ENCODE assay signal across 30 mouse cellular contexts in the genomic region with DNA sequence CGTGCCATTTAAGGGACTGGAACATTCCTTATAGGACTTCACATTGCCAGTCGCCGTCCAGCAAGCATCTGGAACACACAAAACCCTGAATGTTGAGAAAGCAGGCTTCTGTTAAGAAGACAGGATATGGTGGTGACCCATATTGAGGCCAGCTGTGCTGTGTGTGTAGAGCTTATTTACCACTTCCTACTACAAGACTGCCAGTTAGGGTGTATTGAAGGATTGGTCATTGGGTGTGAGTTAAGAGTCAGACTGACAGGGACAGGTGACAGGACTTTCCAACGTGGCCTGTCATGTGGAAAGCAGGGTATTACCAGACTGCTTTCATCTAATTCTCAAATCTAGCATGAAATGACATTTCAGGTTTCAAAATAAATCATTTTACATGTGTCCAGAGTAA. TPM values are rescaled to one million over a fixed set of nuclear protein-coding genes. Genes with fewer than 3 reads are reported as not detected.
DNase-seq lines count a peak whose midpoint lies in the region; ATAC-seq and TF ChIP-seq lines count a peak whose summit lies in the region.
"Had no signal": no experiment of that assay in that cellular context is flagged by ENCODE, and none has a peak within 500 bp of the region (broad histone marks: within the 10 kb centered on the region; RNA-seq: fewer than 3 reads in every experiment).

No protein-coding gene starts in this region.

- no peaks in the 10 kb centered on the region for H3K4me1 ChIP-seq in limb, embryonic 11.5 days (ENCODE audit: control insufficient read depth, insufficient read depth, low read length)
- no peaks in the 10 kb centered on the region for H3K4me1 ChIP-seq in limb, embryonic 10.5 days
- H3K4me1 ChIP-seq in midbrain, embryonic 10.5 days = no peaks in the 10 kb centered on the region
- no peaks in the 10 kb centered on the region for H3K4me1 ChIP-seq in forebrain, embryonic 12.5 days
- H3K4me1 ChIP-seq in heart, embryonic 12.5 days (replicated peaks) = no peaks in the 10 kb centered on the region
- H3K4me1 ChIP-seq: embryonic facial prominence, embryonic 12.5 days; forebrain, embryonic 13.5 days; midbrain, embryonic 13.5 days; neural tube, embryonic 13.5 days had no signal

- 76% methylated on average over 4 of the region's 4 CpGs for WGBS in limb, embryonic 11.5 days
- 82% methylated on average over 4 of the region's 4 CpGs for WGBS in limb, embryonic 10.5 days
- 74% methylated on average over 4 of the region's 4 CpGs for WGBS in midbrain, embryonic 10.5 days
- 78% methylated on average over 4 of the region's 4 CpGs for WGBS in forebrain, embryonic 12.5 days
- 62% methylated on average over 4 of the region's 4 CpGs for WGBS in heart, embryonic 12.5 days

- H3K27me3 ChIP-seq in limb, embryonic 11.5 days (ENCODE audit: control insufficient read depth, insufficient read depth, low read length) = no peaks in the 10 kb centered on the region
- no peaks in the 10 kb centered on the region for H3K27me3 ChIP-seq in limb, embryonic 10.5 days (ENCODE audit: low read depth, poor library complexity, severe bottlenecking)
- no peaks in the 10 kb centered on the region for H3K27me3 ChIP-seq in myocyte (ENCODE audit: control insufficient read depth, insufficient read depth, insufficient read length)
- no peaks in the 10 kb centered on the region for H3K27me3 ChIP-seq in midbrain, embryonic 10.5 days (ENCODE audit: low read depth, poor library complexity, severe bottlenecking)
- H3K27me3 ChIP-seq in forebrain, embryonic 12.5 days = no peaks in the 10 kb centered on the region
- no peaks in the 10 kb centered on the region for H3K27me3 ChIP-seq in heart, embryonic 12.5 days (replicated peaks)
- H3K27me3 ChIP-seq: embryonic facial prominence, embryonic 12.5 days; forebrain, embryonic 13.5 days; midbrain, embryonic 13.5 days; neural tube, embryonic 13.5 days had no signal

- ATAC-seq in limb, embryonic 11.5 days (ENCODE audit: insufficient number of reproducible peaks, low FRiP score, low TSS enrichment, low read depth) = peak; percentile 57; the same call in 1 of the 2 replicates
- ATAC-seq in forebrain, embryonic 12.5 days (ENCODE audit: low FRiP score) = no peak
- no peak for ATAC-seq in heart, embryonic 12.5 days (ENCODE audit: insufficient number of reproducible peaks, low FRiP score)
- ATAC-seq: forebrain, embryonic 13.5 days; hindbrain, postnatal 0 days; lung, postnatal 0 days; midbrain, embryonic 13.5 days had no signal

- H3K9ac ChIP-seq in limb, embryonic 11.5 days (ENCODE audit: low read length) = no peak overlapping the region
- no peak overlapping the region for H3K9ac ChIP-seq in forebrain, embryonic 12.5 days
- H3K9ac ChIP-seq in heart, embryonic 12.5 days = no peak overlapping the region
- H3K9ac ChIP-seq: embryonic facial prominence, embryonic 12.5 days; forebrain, embryonic 13.5 days; midbrain, embryonic 13.5 days; neural tube, embryonic 13.5 days had no signal

- H3ac ChIP-seq in myocyte (ENCODE audit: control insufficient read depth, insufficient read length) = no peak overlapping the region

- no peaks in the 10 kb centered on the region for H3K79me2 ChIP-seq in myocyte (ENCODE audit: control insufficient read depth, insufficient read depth)

- no peaks in the 10 kb centered on the region for H3K9me3 ChIP-seq in limb, embryonic 11.5 days (ENCODE audit: control insufficient read depth, low read length)
- H3K9me3 ChIP-seq in limb, embryonic 10.5 days (replicated peaks) = no peaks in the 10 kb centered on the region
- no peaks in the 10 kb centered on the region for H3K9me3 ChIP-seq in midbrain, embryonic 10.5 days (replicated peaks)
- H3K9me3 ChIP-seq in forebrain, embryonic 12.5 days = no peaks in the 10 kb centered on the region
- H3K9me3 ChIP-seq in heart, embryonic 12.5 days (replicated peaks) = 0 out of 2 replicates have a peak, but pooled peaks cover 3% of the 10 kb centered on the region
- H3K9me3 ChIP-seq: embryonic facial prominence, embryonic 12.5 days; forebrain, embryonic 13.5 days; midbrain, embryonic 13.5 days; neural tube, embryonic 13.5 days had no signal

- DNase-seq in limb, embryonic 11.5 days (ENCODE audit: low spot score) = no peak
- no peak for DNase-seq in limb, embryonic 10.5 days (ENCODE audit: low spot score)
- peak; percentile 6 for DNase-seq in forelimb bud, embryonic 11.5 days (ENCODE audit: low read depth, low spot score)
- peak; percentile 16 for DNase-seq in thymus, postnatal 25 days
- no peak for DNase-seq in midbrain, embryonic 10.5 days (ENCODE audit: low spot score)
- DNase-seq: adrenal gland, postnatal 25 days; cerebellum, postnatal 14 days; gastrocnemius, postnatal 10 days; heart, postnatal 14 days; kidney, adult 8-10 months; kidney, postnatal 14 days; left cerebral cortex, postnatal 4 days; right cerebral cortex, adult 18-20 months; right cerebral cortex, postnatal 4 days had no signal

- TF ChIP-seq POLR2A in myocyte (IDR thresholded peaks at IDR 0.05; ENCODE audit: insufficient read length, low read depth) = no peak

- H3K4me2 ChIP-seq in limb, embryonic 11.5 days (ENCODE audit: low read depth, severe bottlenecking) = no peak overlapping the region
- H3K4me2 ChIP-seq in myocyte (ENCODE audit: low read depth) = peak overlapping the region; percentile 23
- H3K4me2 ChIP-seq in forebrain, embryonic 12.5 days = no peak overlapping the region
- no peak overlapping the region for H3K4me2 ChIP-seq in heart, embryonic 12.5 days
- H3K4me2 ChIP-seq: embryonic facial prominence, embryonic 12.5 days; forebrain, embryonic 13.5 days; heart, embryonic 11.5 days; midbrain, embryonic 13.5 days; neural tube, embryonic 13.5 days had no signal

- H3K4me3 ChIP-seq in limb, embryonic 11.5 days (ENCODE audit: low read depth, low read length) = no peak overlapping the region
- no peak overlapping the region for H3K4me3 ChIP-seq in limb, embryonic 10.5 days
- H3K4me3 ChIP-seq in myocyte = no peak overlapping the region
- no peak overlapping the region for H3K4me3 ChIP-seq in midbrain, embryonic 10.5 days
- H3K4me3 ChIP-seq in forebrain, embryonic 12.5 days (replicated peaks) = no peak overlapping the region
- H3K4me3 ChIP-seq in heart, embryonic 12.5 days = no peak overlapping the region
- H3K4me3 ChIP-seq: embryonic facial prominence, embryonic 12.5 days; forebrain, embryonic 13.5 days; midbrain, embryonic 13.5 days; neural tube, embryonic 13.5 days had no signal

- no peaks in the 10 kb centered on the region for H3K36me3 ChIP-seq in limb, embryonic 11.5 days (ENCODE audit: control insufficient read depth, insufficient read depth, low read length)
- no peaks in the 10 kb centered on the region for H3K36me3 ChIP-seq in limb, embryonic 10.5 days
- H3K36me3 ChIP-seq in myocyte (ENCODE audit: control insufficient read depth, insufficient read depth) = no peaks in the 10 kb centered on the region
- no peaks in the 10 kb centered on the region for H3K36me3 ChIP-seq in midbrain, embryonic 10.5 days
- H3K36me3 ChIP-seq in forebrain, embryonic 12.5 days (replicated peaks) = no peaks in the 10 kb centered on the region
- H3K36me3 ChIP-seq in heart, embryonic 12.5 days = no peaks in the 10 kb centered on the region
- H3K36me3 ChIP-seq: embryonic facial prominence, embryonic 12.5 days; midbrain, embryonic 13.5 days; neural tube, embryonic 13.5 days had no signal

- H3K27ac ChIP-seq in limb, embryonic 11.5 days (replicated peaks; ENCODE audit: low read depth, low read length) = no peak overlapping the region
- H3K27ac ChIP-seq in limb, embryonic 10.5 days = no peak overlapping the region
- no peak overlapping the region for H3K27ac ChIP-seq in midbrain, embryonic 10.5 days (replicated peaks)
- H3K27ac ChIP-seq in forebrain, embryonic 12.5 days = no peak overlapping the region
- no peak overlapping the region for H3K27ac ChIP-seq in heart, embryonic 12.5 days (ENCODE audit: poor library complexity, severe bottlenecking)
- H3K27ac ChIP-seq: embryonic facial prominence, embryonic 12.5 days; forebrain, embryonic 13.5 days; hindbrain, postnatal 0 days; macrophage; midbrain, embryonic 13.5 days; neural tube, embryonic 13.5 days had no signal

RNA-seq across cellular contexts. Expression of a gene that starts 1.8 kb away (rescaled TPM):
- polyA plus RNA-seq in limb, embryonic 11.5 days (2014; fragmentation: Nextera tagmentation; extraction: Ambion mirVana) = not detected in 2 replicates
- polyA plus RNA-seq in limb, embryonic 10.5 days (2016; fragmentation: Nextera tagmentation; extraction: Ambion mirVana) = not detected in 2 replicates
- polyA plus RNA-seq in myocyte (2012; fragmentation: generic; extraction: Trizol) = not detected
- not detected in 2 replicates for polyA plus RNA-seq in midbrain, embryonic 10.5 days (2016; fragmentation: Nextera tagmentation; extraction: Ambion mirVana)
- polyA plus RNA-seq in forebrain, embryonic 12.5 days (2016; fragmentation: Nextera tagmentation; extraction: Ambion mirVana) = not detected in 2 replicates
- polyA plus RNA-seq in heart, embryonic 12.5 days (2016; fragmentation: Nextera tagmentation; extraction: Ambion mirVana) = not detected in 2 replicates
- polyA plus RNA-seq: forebrain, embryonic 13.5 days; frontal cortex, adult 2 months; heart, embryonic 11.5 days; hindbrain, embryonic 11.5 days; hindbrain, postnatal 0 days; liver, adult 2 months; liver, embryonic 16.5 days; lung, postnatal 0 days; macrophage; midbrain, embryonic 13.5 days; neural tube, embryonic 13.5 days; stomach, embryonic 14.5 days had no signal

RNA-seq across cellular contexts. Expression of a gene that starts 12.8 kb away (rescaled TPM):
- not detected in 2 replicates for polyA plus RNA-seq in limb, embryonic 11.5 days (2014; fragmentation: Nextera tagmentation; extraction: Ambion mirVana)
- not detected in 2 replicates for polyA plus RNA-seq in limb, embryonic 10.5 days (2016; fragmentation: Nextera tagmentation; extraction: Ambion mirVana)
- polyA plus RNA-seq in myocyte (2012; fragmentation: generic; extraction: Trizol) = not detected
- polyA plus RNA-seq in midbrain, embryonic 10.5 days (2016; fragmentation: Nextera tagmentation; extraction: Ambion mirVana) = not detected in 2 replicates
- polyA plus RNA-seq in forebrain, embryonic 12.5 days (2016; fragmentation: Nextera tagmentation; extraction: Ambion mirVana) = not detected in 2 replicates
- not detected in 2 replicates for polyA plus RNA-seq in heart, embryonic 12.5 days (2016; fragmentation: Nextera tagmentation; extraction: Ambion mirVana)
- polyA plus RNA-seq: embryonic facial prominence, embryonic 12.5 days; forebrain, embryonic 13.5 days; heart, embryonic 11.5 days; hindbrain, embryonic 11.5 days; hindbrain, postnatal 0 days; liver, adult 2 months; liver, embryonic 16.5 days; lung, postnatal 0 days; macrophage; midbrain, embryonic 13.5 days; neural tube, embryonic 13.5 days; stomach, embryonic 14.5 days had no signal

RNA-seq across cellular contexts. Expression of a gene that starts 28.4 kb away (rescaled TPM):
- polyA plus RNA-seq in limb, embryonic 11.5 days (2014; fragmentation: Nextera tagmentation; extraction: Ambion mirVana) = not detected in 2 replicates
- polyA plus RNA-seq in limb, embryonic 10.5 days (2016; fragmentation: Nextera tagmentation; extraction: Ambion mirVana) = not detected in 2 replicates
- not detected for polyA plus RNA-seq in myocyte (2012; fragmentation: generic; extraction: Trizol)
- polyA plus RNA-seq in midbrain, embryonic 10.5 days (2016; fragmentation: Nextera tagmentation; extraction: Ambion mirVana) = not detected in 2 replicates
- not detected in 2 replicates for polyA plus RNA-seq in forebrain, embryonic 12.5 days (2016; fragmentation: Nextera tagmentation; extraction: Ambion mirVana)
- polyA plus RNA-seq in heart, embryonic 12.5 days (2016; fragmentation: Nextera tagmentation; extraction: Ambion mirVana) = not detected in 2 replicates
- polyA plus RNA-seq: embryonic facial prominence, embryonic 12.5 days; forebrain, embryonic 13.5 days; frontal cortex, adult 2 months; heart, embryonic 11.5 days; hindbrain, embryonic 11.5 days; hindbrain, postnatal 0 days; liver, adult 2 months; liver, embryonic 16.5 days; lung, postnatal 0 days; macrophage; midbrain, embryonic 13.5 days; neural tube, embryonic 13.5 days; stomach, embryonic 14.5 days had no signal

RNA-seq across cellular contexts. Expression of a gene that starts 40.5 kb away (rescaled TPM):
- not detected in 2 replicates for polyA plus RNA-seq in limb, embryonic 11.5 days (2014; fragmentation: Nextera tagmentation; extraction: Ambion mirVana)
- not detected in 2 replicates for polyA plus RNA-seq in limb, embryonic 10.5 days (2016; fragmentation: Nextera tagmentation; extraction: Ambion mirVana)
- not detected for polyA plus RNA-seq in myocyte (2012; fragmentation: generic; extraction: Trizol)
- polyA plus RNA-seq in midbrain, embryonic 10.5 days (2016; fragmentation: Nextera tagmentation; extraction: Ambion mirVana) = not detected in 2 replicates
- polyA plus RNA-seq in forebrain, embryonic 12.5 days (2016; fragmentation: Nextera tagmentation; extraction: Ambion mirVana) = not detected in 2 replicates
- not detected in 2 replicates for polyA plus RNA-seq in heart, embryonic 12.5 days (2016; fragmentation: Nextera tagmentation; extraction: Ambion mirVana)
- polyA plus RNA-seq: embryonic facial prominence, embryonic 12.5 days; forebrain, embryonic 13.5 days; frontal cortex, adult 2 months; heart, embryonic 11.5 days; hindbrain, embryonic 11.5 days; hindbrain, postnatal 0 days; liver, adult 2 months; liver, embryonic 16.5 days; lung, postnatal 0 days; macrophage; midbrain, embryonic 13.5 days; neural tube, embryonic 13.5 days; stomach, embryonic 14.5 days had no signal

RNA-seq across cellular contexts. Expression of a gene that starts 47.1 kb away (rescaled TPM):
- not detected in 2 replicates for polyA plus RNA-seq in limb, embryonic 11.5 days (2014; fragmentation: Nextera tagmentation; extraction: Ambion mirVana)
- polyA plus RNA-seq in limb, embryonic 10.5 days (2016; fragmentation: Nextera tagmentation; extraction: Ambion mirVana) = not detected in 2 replicates
- not detected for polyA plus RNA-seq in myocyte (2012; fragmentation: generic; extraction: Trizol)
- not detected in 2 replicates for polyA plus RNA-seq in midbrain, embryonic 10.5 days (2016; fragmentation: Nextera tagmentation; extraction: Ambion mirVana)
- polyA plus RNA-seq in forebrain, embryonic 12.5 days (2016; fragmentation: Nextera tagmentation; extraction: Ambion mirVana) = not detected in 2 replicates
- polyA plus RNA-seq in heart, embryonic 12.5 days (2016; fragmentation: Nextera tagmentation; extraction: Ambion mirVana) = not detected in 2 replicates
- polyA plus RNA-seq: embryonic facial prominence, embryonic 12.5 days; forebrain, embryonic 13.5 days; heart, embryonic 11.5 days; hindbrain, embryonic 11.5 days; hindbrain, postnatal 0 days; liver, adult 2 months; liver, embryonic 16.5 days; lung, postnatal 0 days; macrophage; midbrain, embryonic 13.5 days; neural tube, embryonic 13.5 days; stomach, embryonic 14.5 days had no signal

Comparison
In these comparisons a context has a peak if more than half of its experiments do, and no peak if none do; other contexts are left out.
1. DNase-seq: peak in forelimb bud, embryonic 11.5 days (single experiment) and thymus, postnatal 25 days (single experiment); none in limb, embryonic 11.5 days (single experiment), limb, embryonic 10.5 days (single experiment) and midbrain, embryonic 10.5 days (single experiment).